Mouse (Mus musculus): ENCODE results near the gene Cldn34c1. TPM values are rescaled to one million over a fixed set of nuclear protein-coding genes. Genes with fewer than 3 reads are reported as not detected.
A peak's percentile ranks its signal among the peaks of the same experiment; 100 is the strongest.
"Not testable (repeated sequence)": the region's sequence is repeated elsewhere in the genome, so short reads cannot be mapped to it uniquely, and the experiment has no call there.

Gene Cldn34c1
- 29.7 and 36.2 TPM in 2 replicates for polyA plus RNA-seq (2012; rRNA removed)

DNA sequence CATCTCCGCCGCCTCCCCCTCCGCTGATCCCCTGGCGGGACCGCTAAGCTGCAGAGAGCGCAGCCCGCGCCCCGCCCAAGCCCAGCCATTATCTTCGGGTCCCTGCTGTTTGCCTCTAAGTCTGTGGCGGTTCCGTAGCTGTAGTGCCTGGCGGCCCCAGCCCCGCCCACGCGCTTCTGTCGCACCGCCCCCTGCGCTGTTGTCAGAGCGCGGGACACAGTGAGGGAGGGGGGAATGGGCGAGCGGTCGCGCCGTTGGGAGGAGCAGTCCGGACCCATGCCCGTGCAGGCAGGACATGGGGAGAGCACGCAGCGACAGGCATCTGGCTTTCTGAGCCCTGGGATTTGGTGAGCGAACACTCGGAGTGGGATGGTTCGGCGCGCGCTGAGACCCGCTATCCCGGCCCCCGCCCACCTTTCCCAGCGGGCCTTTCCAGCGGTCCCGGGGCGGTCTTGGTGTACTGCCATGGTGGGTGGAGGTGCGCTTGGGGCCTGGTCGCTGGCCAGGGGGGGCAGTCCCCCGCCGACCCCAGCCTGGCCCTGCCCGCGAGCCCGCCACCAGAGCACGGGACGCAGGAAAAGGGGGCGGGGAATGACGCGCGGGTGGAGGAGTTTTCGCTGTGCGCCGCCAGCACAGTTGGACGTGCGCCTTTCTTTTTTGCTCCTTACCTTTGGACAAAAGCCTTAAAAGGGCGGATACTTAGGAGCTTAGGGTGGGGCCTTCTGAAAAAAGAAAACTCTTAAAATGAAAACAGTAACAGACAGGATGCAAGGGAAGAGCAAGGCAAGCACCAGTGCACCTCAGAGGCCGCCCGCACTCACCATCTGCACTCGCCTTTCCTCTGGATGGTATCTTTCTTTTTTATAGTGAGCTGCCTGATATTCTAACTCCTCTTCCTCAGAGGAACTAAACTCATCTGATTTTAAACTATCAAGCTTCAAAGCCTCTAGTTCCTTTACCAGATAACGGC is at the start of gene Cldn34c1:
TSS of gene Cldn34c1 (plus strand) at position 205 of the 970 bp plus-strand sequence.
- TF ChIP-seq POLR2A (IDR thresholded peaks at IDR 0.05; ENCODE audit: borderline replicate concordance, extremely low read depth, insufficient read depth, insufficient read length, poor library complexity, severe bottlenecking): peak; percentile 30; the same call in 1 of the 2 replicates
- no peak for TF ChIP-seq CTCF (IDR thresholded peaks at IDR 0.05; ENCODE audit: borderline replicate concordance, extremely low read depth, insufficient read depth, insufficient read length)

DNA sequence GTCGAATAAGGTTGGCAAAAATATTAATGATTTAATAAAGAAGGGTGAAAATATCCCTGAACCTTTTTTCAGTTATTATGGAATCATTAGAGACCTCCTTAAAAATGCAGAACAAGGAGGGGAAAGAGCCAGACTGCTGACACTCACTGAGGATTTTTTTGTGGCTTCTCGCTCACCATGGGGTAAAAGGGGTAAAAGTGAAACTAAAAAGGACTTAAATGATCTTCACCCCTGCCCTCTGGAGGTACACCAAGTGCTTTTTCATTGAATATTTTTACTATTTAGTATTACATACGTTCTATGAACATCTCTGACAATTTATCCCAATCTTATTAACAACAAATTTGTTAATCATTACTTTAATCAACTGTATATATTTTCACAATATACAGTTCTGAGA is 15.9 kb upstream of the Cldn34c1 start:
- DNase-seq (ENCODE audit: low read depth): no peak
- TF ChIP-seq CTCF (IDR thresholded peaks at IDR 0.05; ENCODE audit: borderline replicate concordance, extremely low read depth, insufficient read depth, insufficient read length) (no peak), POLR2A (IDR thresholded peaks at IDR 0.05; ENCODE audit: borderline replicate concordance, extremely low read depth, insufficient read depth, insufficient read length, poor library complexity, severe bottlenecking) (no peak)

More for the DNA sequence above, at the start of gene Cldn34c1:
- DNase-seq (ENCODE audit: low read depth): peak; percentile 96

- DNase-seq (ENCODE audit: low read depth): peak; percentile 74
These were observed 489 bp upstream of the Cldn34c1 start for GRCm38 (mm10) chrX:123102806-123103205.

DNA sequence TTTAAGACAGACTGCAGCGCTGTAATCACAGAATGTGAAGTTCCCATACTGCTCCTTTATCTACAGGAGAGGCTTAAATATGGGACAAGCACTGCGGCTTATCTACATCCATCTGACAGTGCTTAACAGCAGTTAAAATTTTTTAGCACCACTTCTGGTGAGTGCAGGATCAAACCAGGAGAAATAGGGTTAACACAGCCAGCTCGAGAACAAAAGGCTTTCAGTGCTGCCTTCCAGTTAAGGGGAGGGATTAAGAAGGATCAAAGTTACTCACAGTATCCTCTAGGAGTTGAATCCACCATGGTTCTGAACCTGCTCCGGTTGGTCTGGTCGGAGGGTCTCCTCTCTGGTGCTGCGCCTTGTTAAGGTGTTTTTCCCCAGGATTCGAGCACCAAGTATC is 1.4 kb downstream of the Cldn34c1 start:
- peak; percentile 65 for DNase-seq (ENCODE audit: low read depth)

DNA sequence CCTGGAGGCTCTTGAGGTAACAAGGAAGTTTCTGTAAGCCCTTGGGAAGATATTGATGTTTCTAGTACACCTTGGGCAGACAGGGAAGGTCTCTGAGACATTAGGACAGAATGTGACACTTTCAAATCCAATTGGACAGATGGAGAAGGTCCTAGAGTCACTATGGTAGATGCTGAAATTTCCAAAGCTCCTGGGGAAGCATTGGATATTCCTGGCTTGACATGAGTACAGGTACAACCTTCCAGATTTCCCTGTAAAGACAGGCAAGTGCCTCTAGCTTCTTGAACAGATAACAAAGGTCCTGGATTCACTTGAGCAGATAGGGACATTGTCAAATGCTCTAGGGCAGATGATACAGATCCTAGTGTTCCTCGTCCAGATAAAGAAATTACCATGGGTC is 119.1 kb downstream of the Cldn34c1 start, which contains the start of gene Srsx:
TSS of gene Srsx (minus strand) at position 101 of the 400 bp plus-strand sequence.
- DNase-seq (ENCODE audit: low read depth): not testable (repeated sequence)

Other genes starting within 250 kb of the Cldn34c1 start
- gene Gm17521, start 73.8 kb upstream of the Cldn34c1 start, polyA plus RNA-seq (2012; rRNA removed): 0.33 TPM in 1 of 2 replicates, not detected in the other
- gene Srsx, start 119.0 kb downstream of the Cldn34c1 start, polyA plus RNA-seq (2012; rRNA removed): not detected in 2 replicates
- not detected in 2 replicates for gene Gm17577, start 143.4 kb downstream of the Cldn34c1 start, polyA plus RNA-seq (2012; rRNA removed)

All from brain, embryonic 14.5 days (tissue).